Mouse (Mus musculus): ENCODE data around the gene Foxc2.

- TF ChIP-seq CTCF (IDR thresholded peaks at IDR 0.05; ENCODE audit: extremely low read depth, insufficient read depth, low read length) = no peak
- no peak for TF ChIP-seq POLR2A (IDR thresholded peaks at IDR 0.05; ENCODE audit: extremely low read depth, insufficient read depth, low read length)
These were observed 33.5 kb upstream of the Foxc2 start for GRCm38 (mm10) chr8:121082218-121083092.
